Mouse (Mus musculus): ENCODE measurements at regions not wholly inside any gene's neighbourhood (a gene's known extent, or its start where the extent isn't known, plus 50 kb on each side); places are given as distances from the start of the nearest gene placed in this dataset.

- DNase-seq: no peak
Measured at GRCm38 (mm10) chr11:109088488-109089252, 55.5 kb downstream of the E030025P04Rik start.

- DNase-seq: no peak
Measured at GRCm38 (mm10) chr11:109081957-109082356, 62.2 kb downstream of the E030025P04Rik start.

DNA sequence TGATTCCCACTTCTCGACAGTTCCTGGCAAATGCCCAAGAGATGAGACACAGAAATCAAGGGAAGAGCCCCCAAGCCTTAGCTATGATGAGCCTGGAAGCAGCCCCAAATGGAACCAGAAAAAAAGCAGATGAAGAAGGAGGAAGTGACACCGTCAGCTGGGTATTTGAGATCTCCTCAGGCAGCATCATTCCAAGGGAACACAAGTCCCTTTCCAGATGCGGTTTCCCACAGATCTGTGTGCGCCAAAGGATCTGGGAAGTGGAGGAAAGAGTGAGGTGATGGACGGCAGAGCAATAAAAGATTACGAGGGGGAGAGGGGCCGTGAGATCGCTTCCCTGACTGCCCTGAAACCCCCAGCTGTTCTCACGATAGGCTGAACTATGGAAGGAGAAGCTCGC lies 62.7 kb downstream of the E030025P04Rik start:
- no peak for DNase-seq

DNA sequence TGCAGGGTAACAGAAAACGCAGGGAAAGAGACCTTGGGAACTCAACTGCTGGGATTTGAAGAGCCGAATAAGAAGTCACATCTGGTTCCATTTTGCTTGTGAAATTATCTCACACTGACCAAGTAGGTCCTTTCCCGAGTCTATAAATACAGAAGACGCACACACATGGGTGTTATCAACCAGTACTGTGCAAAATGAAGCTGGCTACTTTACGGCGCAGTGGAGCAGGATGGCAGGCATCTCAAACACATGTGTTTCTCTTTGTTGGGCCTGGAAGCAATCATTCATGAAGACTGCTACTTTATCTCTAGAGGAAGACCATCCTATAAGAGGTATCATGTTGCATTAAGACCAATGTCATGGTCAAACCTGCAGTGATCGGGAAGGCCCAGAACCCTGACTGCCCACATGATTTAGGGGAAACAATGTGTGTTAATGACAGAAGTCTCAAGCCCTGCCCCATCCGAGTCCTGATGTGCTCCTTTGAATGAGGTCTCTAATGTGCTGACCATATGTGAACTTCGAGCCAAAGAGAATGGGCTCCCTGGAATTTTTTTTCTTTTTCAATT lies 63.2 kb downstream of the E030025P04Rik start:
- no peak for DNase-seq

- no peak for DNase-seq
Measured at GRCm38 (mm10) chr11:109079466-109079865, 64.7 kb downstream of the E030025P04Rik start.

DNA sequence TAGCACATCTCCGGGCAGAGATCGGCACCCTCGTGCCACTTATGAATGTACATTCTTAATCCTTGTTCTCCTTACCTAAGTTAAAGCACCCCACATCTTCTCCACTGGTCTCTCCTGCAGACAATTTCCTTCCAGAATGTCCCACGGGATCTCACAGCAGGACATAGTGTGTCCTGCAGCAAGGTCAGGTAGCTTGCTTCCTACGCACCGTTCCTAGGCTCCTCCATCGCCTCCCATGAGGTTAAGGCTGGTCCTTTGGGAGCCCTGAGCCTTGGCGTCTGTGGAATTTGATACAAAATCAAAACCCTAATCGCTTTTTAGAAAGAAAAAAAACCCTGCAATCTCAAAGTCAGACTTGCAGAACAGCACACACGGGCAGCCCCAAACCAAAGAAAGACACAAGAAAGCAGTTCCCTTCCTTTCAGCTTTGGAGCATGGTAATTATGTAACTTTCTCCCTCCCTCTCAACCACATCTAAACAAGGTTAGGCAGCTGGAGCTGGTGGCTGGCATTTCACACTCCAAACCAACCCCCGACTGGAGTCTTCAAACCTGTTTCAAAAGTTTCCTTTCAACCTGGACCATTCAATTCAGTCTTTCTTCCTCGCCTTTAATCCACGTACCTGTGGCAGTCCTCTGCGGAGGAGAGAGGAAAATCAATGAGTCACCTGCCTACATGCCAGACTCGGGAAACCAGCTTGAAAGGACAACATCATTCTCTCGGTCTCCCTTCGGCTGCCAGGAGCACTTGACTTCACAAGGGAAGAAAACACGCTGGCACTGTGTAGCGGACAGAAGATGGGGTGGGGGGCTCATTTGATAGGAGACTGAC lies 67.4 kb downstream of the E030025P04Rik start:
- no peak for DNase-seq

- DNase-seq: no peak
Measured at GRCm38 (mm10) chr11:109071340-109071739, 72.8 kb downstream of the E030025P04Rik start.

- DNase-seq: no peak
Measured at GRCm38 (mm10) chr11:109070412-109070811, 73.8 kb downstream of the E030025P04Rik start.

DNA sequence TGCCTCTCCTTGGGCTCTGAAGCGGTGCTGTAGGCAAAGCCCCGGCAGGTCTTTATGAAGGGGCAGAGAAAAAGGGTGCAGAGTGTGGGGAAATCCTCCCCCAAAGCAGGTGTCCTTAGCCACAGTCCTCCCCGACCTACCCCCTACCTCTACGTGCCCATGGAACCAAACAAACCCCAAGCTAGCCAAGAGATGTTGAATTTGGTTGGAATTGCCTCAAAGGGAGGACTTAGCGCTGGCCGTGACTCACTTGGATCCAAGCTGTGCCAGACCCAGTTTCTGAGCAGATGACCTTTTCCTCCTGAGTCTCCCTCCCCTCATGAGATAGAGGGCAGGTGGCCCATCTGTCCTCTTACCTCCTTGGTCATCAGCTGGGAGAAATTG lies 74.9 kb downstream of the E030025P04Rik start:
- DNase-seq: no peak

DNA sequence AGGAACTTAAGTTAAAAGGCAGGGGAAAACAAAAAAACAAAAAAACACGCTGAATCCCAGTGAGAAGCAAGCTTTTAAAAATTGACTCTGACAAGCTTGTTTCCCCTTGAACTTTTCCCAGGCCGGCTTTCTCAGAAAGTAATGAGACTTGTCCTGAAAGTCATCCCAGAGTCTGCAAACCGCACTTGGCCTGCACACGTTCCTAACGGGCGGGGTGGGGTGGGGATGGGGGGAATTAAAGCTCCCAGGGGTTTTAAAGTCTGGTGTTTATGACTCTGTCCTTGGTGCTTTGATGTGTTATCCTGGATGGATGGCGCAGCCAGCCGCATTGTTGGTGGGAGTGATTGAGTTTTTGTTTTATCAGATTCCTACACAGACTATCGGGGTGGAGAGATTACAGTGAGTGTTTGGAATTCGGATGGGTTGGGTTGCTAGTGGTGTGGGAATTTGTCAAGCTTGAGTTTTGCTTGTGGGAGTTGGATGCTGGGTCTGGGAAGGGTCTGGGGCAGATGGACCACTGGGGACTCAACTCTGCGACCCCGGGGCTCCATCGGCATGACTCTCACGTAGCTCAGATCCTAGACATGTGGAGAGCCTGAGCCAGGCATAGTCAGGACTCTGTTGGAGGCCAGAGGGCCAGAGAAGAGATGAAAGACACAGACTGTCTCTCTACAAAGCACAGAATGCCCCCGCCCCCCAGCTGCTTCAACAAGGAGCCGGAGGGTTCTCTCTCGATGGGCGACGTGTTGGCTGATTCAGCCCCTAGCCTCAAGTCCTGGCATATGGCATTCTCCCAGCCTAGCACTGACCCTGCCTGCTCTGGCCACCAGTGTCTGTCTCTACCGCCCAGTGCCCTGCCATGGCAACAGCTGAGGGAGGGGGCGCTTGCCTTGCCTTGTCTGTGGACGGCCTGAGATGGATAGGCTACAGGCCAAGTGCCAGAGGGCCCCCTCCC lies 75.5 kb downstream of the E030025P04Rik start:
- DNase-seq: no peak

DNA sequence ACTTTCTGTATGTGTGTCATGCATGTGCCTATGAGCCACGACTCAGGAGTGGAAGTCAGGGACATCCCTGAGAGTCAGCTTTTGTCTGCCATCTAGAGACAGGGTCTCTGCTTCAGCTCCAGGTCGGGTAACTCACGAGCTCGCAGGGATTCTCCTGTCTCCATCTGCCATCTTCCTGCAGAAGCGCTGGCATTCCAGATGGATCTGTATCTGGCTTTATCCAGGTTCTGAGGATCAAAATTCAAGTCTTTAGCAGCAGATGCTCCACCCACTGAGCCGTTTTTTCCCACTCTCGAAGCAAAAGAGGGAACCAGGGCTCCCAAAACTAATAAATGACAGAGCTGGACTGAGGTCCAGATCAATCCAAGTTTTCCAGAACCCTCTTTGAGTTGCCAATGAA lies 76.4 kb downstream of the E030025P04Rik start:
- no peak for DNase-seq

GRCm38 (mm10) chr11:109061971-109062370 lies 82.2 kb downstream of the E030025P04Rik start:
- DNase-seq: no peak

GRCm38 (mm10) chr11:109060527-109060908 lies 83.7 kb downstream of the E030025P04Rik start:
- DNase-seq: no peak

GRCm38 (mm10) chr11:109059863-109060526 lies 84.2 kb downstream of the E030025P04Rik start:
- no peak for DNase-seq

GRCm38 (mm10) chr11:109058021-109058420 lies 86.1 kb downstream of the E030025P04Rik start:
- DNase-seq: no peak

- no peak for DNase-seq
Measured at GRCm38 (mm10) chr11:109048257-109049101, 95.7 kb downstream of the E030025P04Rik start.

DNA sequence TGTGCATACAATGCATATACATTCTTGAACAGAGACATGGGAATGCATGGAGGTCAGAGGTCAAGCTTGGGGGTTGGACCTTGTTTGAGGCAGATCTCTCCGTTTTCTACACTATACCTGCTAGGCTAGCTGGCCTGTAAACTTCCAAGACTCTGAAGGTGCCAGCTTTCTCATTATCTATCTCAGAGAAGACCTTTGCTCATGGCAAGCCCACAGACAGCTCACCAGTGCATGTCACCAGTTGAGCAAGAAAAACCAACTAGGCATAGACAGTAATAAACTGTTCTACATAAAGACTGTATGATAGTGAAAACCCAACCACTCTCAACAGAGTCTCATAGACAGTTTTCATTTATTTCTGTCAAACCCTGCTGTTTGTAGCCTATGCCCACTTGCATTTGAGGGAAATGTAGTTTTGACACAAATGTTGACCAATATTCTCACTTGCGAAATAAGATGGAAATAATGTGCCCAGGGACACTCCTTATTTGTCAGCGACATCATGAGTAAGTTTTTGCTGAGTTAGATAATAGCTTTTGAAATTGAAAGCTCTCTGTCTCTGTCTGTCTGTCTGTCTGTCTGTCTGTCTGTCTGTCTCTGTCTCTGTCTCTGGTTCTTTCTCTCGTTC lies 96.6 kb downstream of the E030025P04Rik start:
- no peak for DNase-seq

DNA sequence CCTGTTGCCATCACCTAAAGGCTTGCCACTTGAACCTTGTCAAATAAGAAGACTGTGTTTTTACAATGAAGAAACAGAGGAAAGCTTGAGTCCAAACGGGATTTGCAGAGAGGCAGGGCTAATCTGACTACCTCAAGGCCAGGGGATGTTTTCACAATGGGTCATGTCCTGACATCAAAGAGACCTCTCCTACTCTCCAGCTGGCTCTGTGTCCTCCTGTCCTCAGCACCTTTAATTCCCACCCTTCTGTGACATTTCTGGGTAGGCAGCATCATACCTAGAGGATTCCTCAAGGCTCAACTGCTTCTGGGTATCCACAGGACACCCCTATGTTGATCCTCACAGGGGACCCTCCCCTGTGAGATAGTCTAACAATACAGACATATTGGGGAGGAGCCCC lies 97.7 kb downstream of the E030025P04Rik start:
- no peak for DNase-seq

- no peak for DNase-seq
Measured at GRCm38 (mm10) chr11:109040519-109040916, 103.7 kb downstream of the E030025P04Rik start.

GRCm38 (mm10) chr11:109039792-109040518 lies 104.2 kb downstream of the E030025P04Rik start:
- no peak for DNase-seq
